Mouse (Mus musculus): ENCODE data around the gene Plcb1. TPM values are rescaled to one million over a fixed set of nuclear protein-coding genes. Genes with fewer than 3 reads are reported as not detected.
A peak's percentile ranks its signal among the peaks of the same experiment; 100 is the strongest.
"Not testable (repeated sequence)": the region's sequence is repeated elsewhere in the genome, so short reads cannot be mapped to it uniquely, and the experiment has no call there.

The Plcb1 gene
- polyA plus RNA-seq, 1 experiment from 2014 or later: 11.4 TPM

GRCm38 (mm10) chr2:135323276-135323954 lies 537.5 kb downstream of the Plcb1 start:
- Histone ChIP-seq H3K9ac (replicated peaks) (no peak overlapping the region), H3K4me3 (replicated peaks) (peak overlapping the region; percentile 26; the same call in 1 of the 2 replicates), H3K9me3 (no peaks in the 10 kb centered on the region), H3K4me1 (replicated peaks) (peaks cover 7% of the 10 kb centered on the region; the same call in 1 of the 2 replicates), H3K36me3 (no peaks in the 10 kb centered on the region), H3K4me2 (peak overlapping the region; percentile 53), H3K27ac (no peak overlapping the region), H3K27me3 (no peaks in the 10 kb centered on the region)
- 48% methylated on average over 7 of the region's 7 CpGs for WGBS
- no peak; the same call in 1 of the 2 replicates for ATAC-seq (ENCODE audit: insufficient number of reproducible peaks, insufficient read depth, low FRiP score, low TSS enrichment, low read depth)

GRCm38 (mm10) chr2:135323955-135324302 lies 538.1 kb downstream of the Plcb1 start:
- Histone ChIP-seq H3K4me2 (peak overlapping the region; percentile 53), H3K27me3 (no peaks in the 10 kb centered on the region), H3K4me1 (replicated peaks) (peaks cover 7% of the 10 kb centered on the region; the same call in 1 of the 2 replicates), H3K9me3 (no peaks in the 10 kb centered on the region), H3K9ac (replicated peaks) (no peak overlapping the region), H3K4me3 (replicated peaks) (peak overlapping the region; percentile 26; the same call in 1 of the 2 replicates), H3K27ac (no peak overlapping the region), H3K36me3 (no peaks in the 10 kb centered on the region)
- WGBS: 23% methylated on average over 4 of the region's 4 CpGs
- ATAC-seq (ENCODE audit: insufficient number of reproducible peaks, insufficient read depth, low FRiP score, low TSS enrichment, low read depth): peak; percentile 90

GRCm38 (mm10) chr2:135328756-135329155 lies 542.9 kb downstream of the Plcb1 start:
- no peaks in the 10 kb centered on the region for H3K27me3 ChIP-seq
- ATAC-seq (ENCODE audit: insufficient number of reproducible peaks, insufficient read depth, low FRiP score, low TSS enrichment, low read depth): no peak
- H3K36me3 ChIP-seq: no peaks in the 10 kb centered on the region
- peaks cover 11% of the 10 kb centered on the region for H3K4me1 ChIP-seq (replicated peaks)
- H3K4me2 ChIP-seq: no peak overlapping the region
- H3K9me3 ChIP-seq: no peaks in the 10 kb centered on the region
- H3K9ac ChIP-seq (replicated peaks): no peak overlapping the region
- 3% methylated on average over 2 of the region's 2 CpGs for WGBS
- no peak overlapping the region for H3K4me3 ChIP-seq (replicated peaks)
- no peak overlapping the region for H3K27ac ChIP-seq

GRCm38 (mm10) chr2:135329782-135330545 lies 544.1 kb downstream of the Plcb1 start:
- no peak overlapping the region for H3K9ac ChIP-seq (replicated peaks)
- peaks cover 6% of the 10 kb centered on the region; the same call in 1 of the 2 replicates for H3K4me1 ChIP-seq (replicated peaks)
- peak overlapping the region; percentile 26 for H3K4me3 ChIP-seq (replicated peaks)
- peak overlapping the region; percentile 56 for H3K4me2 ChIP-seq
- no peaks in the 10 kb centered on the region for H3K27me3 ChIP-seq
- no peaks in the 10 kb centered on the region for H3K9me3 ChIP-seq
- 9% methylated on average over 14 of the region's 14 CpGs for WGBS
- no peak overlapping the region for H3K27ac ChIP-seq
- ATAC-seq (ENCODE audit: insufficient number of reproducible peaks, insufficient read depth, low FRiP score, low TSS enrichment, low read depth): peak; percentile 59; the same call in 1 of the 2 replicates
- H3K36me3 ChIP-seq: no peaks in the 10 kb centered on the region

- Histone ChIP-seq H3K9ac (replicated peaks) (no peak overlapping the region), H3K27me3 (no peaks in the 10 kb centered on the region), H3K36me3 (no peaks in the 10 kb centered on the region), H3K4me2 (no peak overlapping the region), H3K4me3 (replicated peaks) (no peak overlapping the region), H3K9me3 (no peaks in the 10 kb centered on the region), H3K4me1 (replicated peaks) (peaks cover 6% of the 10 kb centered on the region; the same call in 1 of the 2 replicates), H3K27ac (no peak overlapping the region)
- 76% methylated on average over 1 of the region's 1 CpGs for WGBS
- ATAC-seq (ENCODE audit: insufficient number of reproducible peaks, insufficient read depth, low FRiP score, low TSS enrichment, low read depth): no peak
Observed at GRCm38 (mm10) chr2:135331868-135332267, 546.0 kb downstream of the Plcb1 start.

GRCm38 (mm10) chr2:135356311-135356710 lies 570.4 kb downstream of the Plcb1 start:
- H3K9ac ChIP-seq (replicated peaks): no peak overlapping the region
- WGBS: 33% methylated on average over 1 of the region's 1 CpGs

GRCm38 (mm10) chr2:135361798-135362197 lies 575.9 kb downstream of the Plcb1 start:
- H3K9me3 ChIP-seq: no peaks in the 10 kb centered on the region
- H3K4me3 ChIP-seq (replicated peaks): no peak overlapping the region
- H3K27ac ChIP-seq: no peak overlapping the region
- H3K36me3 ChIP-seq: no peaks in the 10 kb centered on the region
- H3K4me2 ChIP-seq: no peak overlapping the region
- no peak overlapping the region for H3K9ac ChIP-seq (replicated peaks)
- ATAC-seq (ENCODE audit: insufficient number of reproducible peaks, insufficient read depth, low FRiP score, low TSS enrichment, low read depth): no peak
- WGBS: 32% methylated on average over 1 of the region's 1 CpGs
- no peaks in the 10 kb centered on the region for H3K27me3 ChIP-seq
- H3K4me1 ChIP-seq (replicated peaks): no peaks in the 10 kb centered on the region

More at GRCm38 (mm10) chr2:135356311-135356710, 570.4 kb downstream of the Plcb1 start:
- Histone ChIP-seq H3K4me1 (replicated peaks) (no peaks in the 10 kb centered on the region), H3K36me3 (no peaks in the 10 kb centered on the region), H3K4me2 (no peak overlapping the region), H3K27me3 (no peaks in the 10 kb centered on the region), H3K9me3 (no peaks in the 10 kb centered on the region), H3K4me3 (replicated peaks) (no peak overlapping the region), H3K27ac (no peak overlapping the region)
- ATAC-seq (ENCODE audit: insufficient number of reproducible peaks, insufficient read depth, low FRiP score, low TSS enrichment, low read depth): no peak

GRCm38 (mm10) chr2:135362948-135363347 lies 577.1 kb downstream of the Plcb1 start:
- no peak overlapping the region for H3K4me3 ChIP-seq (replicated peaks)
- no peak overlapping the region for H3K4me2 ChIP-seq
- no peaks in the 10 kb centered on the region for H3K36me3 ChIP-seq
- no peak overlapping the region for H3K27ac ChIP-seq
- no peak for ATAC-seq (ENCODE audit: insufficient number of reproducible peaks, insufficient read depth, low FRiP score, low TSS enrichment, low read depth)
- no peak overlapping the region for H3K9ac ChIP-seq (replicated peaks)
- H3K4me1 ChIP-seq (replicated peaks): no peaks in the 10 kb centered on the region
- WGBS: 89% methylated on average over 5 of the region's 5 CpGs
- no peaks in the 10 kb centered on the region for H3K9me3 ChIP-seq
- no peaks in the 10 kb centered on the region for H3K27me3 ChIP-seq

- Histone ChIP-seq H3K4me1 (replicated peaks) (no peaks in the 10 kb centered on the region), H3K4me2 (no peak overlapping the region), H3K27me3 (no peaks in the 10 kb centered on the region), H3K9ac (replicated peaks) (no peak overlapping the region), H3K36me3 (no peaks in the 10 kb centered on the region), H3K4me3 (replicated peaks) (no peak overlapping the region), H3K27ac (0 out of 2 replicates have a peak overlapping the region, but pooled peaks have one; percentile 2), H3K9me3 (no peaks in the 10 kb centered on the region)
- WGBS: 60% methylated on average over 10 of the region's 10 CpGs
- ATAC-seq (ENCODE audit: insufficient number of reproducible peaks, insufficient read depth, low FRiP score, low TSS enrichment, low read depth): 0 out of 2 replicates have a peak, but pooled peaks have one; percentile 47
Observed at GRCm38 (mm10) chr2:135370259-135370835, 584.5 kb downstream of the Plcb1 start.

GRCm38 (mm10) chr2:135380796-135381195 lies 594.9 kb downstream of the Plcb1 start:
- not testable (repeated sequence) for H3K36me3 ChIP-seq; H3K4me1 ChIP-seq (replicated peaks); H3K4me2 ChIP-seq; H3K4me3 ChIP-seq (replicated peaks); H3K9me3 ChIP-seq; H3K9ac ChIP-seq (replicated peaks); ATAC-seq (ENCODE audit: insufficient number of reproducible peaks, insufficient read depth, low FRiP score, low TSS enrichment, low read depth); H3K27ac ChIP-seq; H3K27me3 ChIP-seq
- WGBS: 29% methylated on average over 7 of the region's 7 CpGs

GRCm38 (mm10) chr2:135381396-135381795 lies 595.5 kb downstream of the Plcb1 start:
- ATAC-seq (ENCODE audit: insufficient number of reproducible peaks, insufficient read depth, low FRiP score, low TSS enrichment, low read depth): no peak
- H3K4me3 ChIP-seq (replicated peaks): no peak overlapping the region
- no peaks in the 10 kb centered on the region for H3K36me3 ChIP-seq
- 85% methylated on average over 1 of the region's 1 CpGs for WGBS
- no peak overlapping the region for H3K27ac ChIP-seq
- H3K9ac ChIP-seq (replicated peaks): no peak overlapping the region
- no peaks in the 10 kb centered on the region for H3K4me1 ChIP-seq (replicated peaks)
- H3K9me3 ChIP-seq: no peaks in the 10 kb centered on the region
- no peak overlapping the region for H3K4me2 ChIP-seq
- H3K27me3 ChIP-seq: no peaks in the 10 kb centered on the region

Data from limb, embryonic 12.5 days (tissue).